Mouse (Mus musculus): Measurements from ENCODE around the gene Rgs7. TPM values are rescaled to one million over a fixed set of nuclear protein-coding genes. Genes with fewer than 3 reads are reported as not detected.

Rgs7 gene
- polyA plus RNA-seq, 1 experiment: 0.04 TPM

DNA sequence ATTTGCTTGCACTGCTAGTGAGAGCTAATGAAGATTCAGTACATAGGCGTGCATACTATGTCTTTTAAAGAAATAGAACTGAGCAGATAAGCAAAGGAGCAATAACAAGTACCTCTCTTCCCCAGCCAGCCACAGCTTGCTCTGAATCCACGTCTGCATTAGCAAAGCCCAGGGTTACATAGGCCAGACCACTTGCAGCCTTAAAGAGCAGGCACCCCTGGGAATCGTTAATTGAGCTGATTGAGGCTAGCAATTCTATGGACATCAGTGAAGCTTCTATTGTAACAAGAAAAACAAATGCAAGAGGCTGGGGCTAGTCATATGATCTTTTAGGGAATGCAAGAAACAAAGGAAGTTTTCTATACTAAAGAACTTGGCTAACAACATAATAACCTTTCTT, 81.9 kb downstream of the Rgs7 start:
- Histone ChIP-seq H3K4me3 (ENCODE audit: extremely low read depth, insufficient read depth, insufficient read length) (no peak overlapping the region), H3K36me3 (ENCODE audit: control insufficient read depth, insufficient read depth, low read length) (no peaks in the 10 kb centered on the region), H3K27me3 (ENCODE audit: control insufficient read depth, insufficient read depth, low read length) (no peaks in the 10 kb centered on the region), H3K4me1 (ENCODE audit: control insufficient read depth, insufficient read depth, insufficient read length) (no peaks in the 10 kb centered on the region), H3K27ac (ENCODE audit: insufficient read depth, low read length) (no peak overlapping the region)
- TF ChIP-seq POLR2A (IDR thresholded peaks at IDR 0.05; ENCODE audit: low read depth, low read length) (no peak), CTCF (IDR thresholded peaks at IDR 0.05; ENCODE audit: extremely low read depth, insufficient read depth, insufficient read length, insufficient replicate concordance) (no peak)
- DNase-seq (ENCODE audit: low read depth in 1 of 2, low spot score in 2 of 2): no peak
- WGBS: 57% methylated on average over 3 of the region's 3 CpGs

- Histone ChIP-seq H3K4me3 (ENCODE audit: extremely low read depth, insufficient read depth, insufficient read length) (no peak overlapping the region), H3K4me1 (ENCODE audit: control insufficient read depth, insufficient read depth, insufficient read length) (no peaks in the 10 kb centered on the region), H3K27ac (ENCODE audit: insufficient read depth, low read length) (no peak overlapping the region), H3K27me3 (ENCODE audit: control insufficient read depth, insufficient read depth, low read length) (no peaks in the 10 kb centered on the region), H3K36me3 (ENCODE audit: control insufficient read depth, insufficient read depth, low read length) (no peaks in the 10 kb centered on the region)
- DNase-seq (ENCODE audit: low read depth in 1 of 2, low spot score in 2 of 2): no peak
- 88% methylated on average over 4 of the region's 4 CpGs for WGBS
- TF ChIP-seq CTCF (IDR thresholded peaks at IDR 0.05; ENCODE audit: extremely low read depth, insufficient read depth, insufficient read length, insufficient replicate concordance) (no peak), POLR2A (IDR thresholded peaks at IDR 0.05; ENCODE audit: low read depth, low read length) (no peak)
Observed at GRCm38 (mm10) chr1:175391894-175392293, 100.4 kb downstream of the Rgs7 start.

DNA sequence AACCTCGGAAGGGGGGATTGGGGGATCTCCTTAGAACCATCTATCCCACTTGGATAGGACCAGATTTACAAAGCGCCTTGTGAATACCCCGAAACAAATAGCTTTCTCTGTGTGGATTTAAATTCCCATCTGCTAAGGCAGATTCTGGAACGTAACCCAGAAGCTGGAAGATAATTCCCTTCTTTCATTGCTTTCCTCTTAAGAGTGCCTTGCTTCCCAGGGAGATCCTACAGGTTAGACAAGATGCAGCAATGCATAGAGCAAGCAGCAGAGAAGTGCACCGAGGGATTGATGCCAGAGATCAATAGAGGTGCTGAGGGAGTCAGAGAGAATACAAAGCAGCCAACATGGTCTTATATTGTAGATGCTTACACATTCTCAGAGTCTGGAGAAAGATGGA, 103.0 kb downstream of the Rgs7 start:
- 78% methylated on average over 5 of the region's 5 CpGs for WGBS
- DNase-seq (ENCODE audit: low read depth in 1 of 2, low spot score in 2 of 2): no peak
- TF ChIP-seq CTCF (IDR thresholded peaks at IDR 0.05; ENCODE audit: extremely low read depth, insufficient read depth, insufficient read length, insufficient replicate concordance): no peak
- no peak for TF ChIP-seq POLR2A (IDR thresholded peaks at IDR 0.05; ENCODE audit: low read depth, low read length)
- no peak overlapping the region for H3K27ac ChIP-seq (ENCODE audit: insufficient read depth, low read length)
- H3K4me1 ChIP-seq (ENCODE audit: control insufficient read depth, insufficient read depth, insufficient read length): no peaks in the 10 kb centered on the region
- H3K4me3 ChIP-seq (ENCODE audit: extremely low read depth, insufficient read depth, insufficient read length): no peak overlapping the region
- H3K36me3 ChIP-seq (ENCODE audit: control insufficient read depth, insufficient read depth, low read length): no peaks in the 10 kb centered on the region
- no peaks in the 10 kb centered on the region for H3K27me3 ChIP-seq (ENCODE audit: control insufficient read depth, insufficient read depth, low read length)

- 58% methylated on average over 3 of the region's 3 CpGs for WGBS
- TF ChIP-seq CTCF (IDR thresholded peaks at IDR 0.05; ENCODE audit: extremely low read depth, insufficient read depth, insufficient read length, insufficient replicate concordance) (no peak), POLR2A (IDR thresholded peaks at IDR 0.05; ENCODE audit: low read depth, low read length) (no peak)
- no peak overlapping the region for H3K4me3 ChIP-seq (ENCODE audit: extremely low read depth, insufficient read depth, insufficient read length)
Observed at GRCm38 (mm10) chr1:175385581-175386235, 106.6 kb downstream of the Rgs7 start.

DNA sequence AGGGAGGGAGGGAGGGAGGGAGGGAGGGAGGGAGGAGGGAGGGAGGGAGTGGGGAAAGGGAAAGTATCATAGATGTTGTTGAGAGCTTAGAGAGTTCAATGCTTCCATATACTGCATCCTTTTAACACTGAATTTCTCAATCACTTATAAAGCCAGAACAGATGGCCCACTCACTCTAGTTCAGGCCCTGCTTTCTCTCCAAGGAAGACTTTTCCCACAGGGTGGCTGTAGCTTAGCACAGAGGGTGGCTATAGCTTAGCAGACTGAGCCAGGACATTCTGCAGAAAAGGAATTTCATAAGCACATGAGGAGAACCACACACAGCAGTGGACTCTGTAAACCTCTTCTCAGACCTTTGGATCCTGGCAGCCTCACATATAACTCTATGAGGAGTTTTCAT, 119.7 kb downstream of the Rgs7 start:
- H3K27ac ChIP-seq (ENCODE audit: insufficient read depth, low read length): no peak overlapping the region
- no peaks in the 10 kb centered on the region for H3K36me3 ChIP-seq (ENCODE audit: control insufficient read depth, insufficient read depth, low read length)
- H3K27me3 ChIP-seq (ENCODE audit: control insufficient read depth, insufficient read depth, low read length): no peaks in the 10 kb centered on the region
- DNase-seq (ENCODE audit: low read depth in 1 of 2, low spot score in 2 of 2): no peak
- TF ChIP-seq POLR2A (IDR thresholded peaks at IDR 0.05; ENCODE audit: low read depth, low read length) (no peak), CTCF (IDR thresholded peaks at IDR 0.05; ENCODE audit: extremely low read depth, insufficient read depth, insufficient read length, insufficient replicate concordance) (no peak)
- H3K4me3 ChIP-seq (ENCODE audit: extremely low read depth, insufficient read depth, insufficient read length): no peak overlapping the region
- no peaks in the 10 kb centered on the region for H3K4me1 ChIP-seq (ENCODE audit: control insufficient read depth, insufficient read depth, insufficient read length)

More at GRCm38 (mm10) chr1:175385581-175386235, 106.6 kb downstream of the Rgs7 start:
- no peaks in the 10 kb centered on the region for H3K27me3 ChIP-seq (ENCODE audit: control insufficient read depth, insufficient read depth, low read length)
- H3K4me1 ChIP-seq (ENCODE audit: control insufficient read depth, insufficient read depth, insufficient read length): no peaks in the 10 kb centered on the region
- no peaks in the 10 kb centered on the region for H3K36me3 ChIP-seq (ENCODE audit: control insufficient read depth, insufficient read depth, low read length)
- DNase-seq (ENCODE audit: low read depth in 1 of 2, low spot score in 2 of 2): no peak
- no peak overlapping the region for H3K27ac ChIP-seq (ENCODE audit: insufficient read depth, low read length)

GRCm38 (mm10) chr1:175368062-175368461, 124.2 kb downstream of the Rgs7 start:
- H3K36me3 ChIP-seq (ENCODE audit: control insufficient read depth, insufficient read depth, low read length): no peaks in the 10 kb centered on the region
- H3K4me1 ChIP-seq (ENCODE audit: control insufficient read depth, insufficient read depth, insufficient read length): no peaks in the 10 kb centered on the region
- no peaks in the 10 kb centered on the region for H3K27me3 ChIP-seq (ENCODE audit: control insufficient read depth, insufficient read depth, low read length)
- no peak for DNase-seq (ENCODE audit: low read depth in 1 of 2, low spot score in 2 of 2)
- H3K4me3 ChIP-seq (ENCODE audit: extremely low read depth, insufficient read depth, insufficient read length): no peak overlapping the region
- H3K27ac ChIP-seq (ENCODE audit: insufficient read depth, low read length): no peak overlapping the region
- TF ChIP-seq POLR2A (IDR thresholded peaks at IDR 0.05; ENCODE audit: low read depth, low read length) (no peak), CTCF (IDR thresholded peaks at IDR 0.05; ENCODE audit: extremely low read depth, insufficient read depth, insufficient read length, insufficient replicate concordance) (no peak)
- WGBS: 93% methylated on average over 2 of the region's 2 CpGs

GRCm38 (mm10) chr1:175363606-175364005, 128.7 kb downstream of the Rgs7 start:
- TF ChIP-seq POLR2A (IDR thresholded peaks at IDR 0.05; ENCODE audit: low read depth, low read length): no peak
- no peak for TF ChIP-seq CTCF (IDR thresholded peaks at IDR 0.05; ENCODE audit: extremely low read depth, insufficient read depth, insufficient read length, insufficient replicate concordance)
- no peak overlapping the region for H3K27ac ChIP-seq (ENCODE audit: insufficient read depth, low read length)
- no peak overlapping the region for H3K4me3 ChIP-seq (ENCODE audit: extremely low read depth, insufficient read depth, insufficient read length)
- 85% methylated on average over 3 of the region's 3 CpGs for WGBS
- H3K27me3 ChIP-seq (ENCODE audit: control insufficient read depth, insufficient read depth, low read length): no peaks in the 10 kb centered on the region
- no peak for DNase-seq (ENCODE audit: low read depth in 1 of 2, low spot score in 2 of 2)
- no peaks in the 10 kb centered on the region for H3K36me3 ChIP-seq (ENCODE audit: control insufficient read depth, insufficient read depth, low read length)
- no peaks in the 10 kb centered on the region for H3K4me1 ChIP-seq (ENCODE audit: control insufficient read depth, insufficient read depth, insufficient read length)

All from spleen, adult 2 months (tissue).